Mouse (Mus musculus): ENCODE measurements around the gene Pde6b. TPM values are rescaled to one million over a fixed set of nuclear protein-coding genes. Genes with fewer than 3 reads are reported as not detected.

Pde6b gene
- polyA plus RNA-seq (2016; fragmentation: Nextera tagmentation; extraction: Ambion mirVana) = 0.16 and 0.53 TPM in 2 replicates

DNA sequence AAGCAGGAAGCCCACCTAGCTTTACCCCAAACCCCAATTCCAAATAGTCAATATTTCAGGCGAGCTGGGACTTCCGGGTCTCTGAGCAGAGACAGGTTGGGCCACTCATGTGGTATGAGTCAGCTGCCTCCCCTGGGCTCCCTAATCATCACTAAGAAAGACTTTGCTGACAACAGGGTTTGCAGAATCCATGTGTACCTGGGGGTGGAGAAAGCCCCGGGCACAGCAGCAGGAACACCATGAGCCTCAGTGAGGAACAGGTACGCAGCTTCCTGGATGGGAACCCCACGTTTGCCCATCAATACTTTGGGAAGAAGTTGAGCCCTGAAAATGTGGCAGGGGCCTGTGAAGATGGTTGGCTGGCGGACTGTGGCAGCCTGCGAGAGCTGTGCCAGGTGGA, at the start of gene Pde6b:
Gene Pde6b, plus strand, starts transcription at position 191 of the 400 bp plus-strand sequence.
- no peaks in the 10 kb centered on the region for H3K27me3 ChIP-seq (ENCODE audit: low read depth, poor library complexity, severe bottlenecking)
- no peaks in the 10 kb centered on the region for H3K9me3 ChIP-seq (replicated peaks)
- no peak within 1 kb of the TSS for H3K27ac ChIP-seq (replicated peaks)
- no peaks in the 10 kb centered on the region for H3K36me3 ChIP-seq
- WGBS = 81% methylated on average over 7 of the region's 7 CpGs
- no peak within 1 kb of the TSS for H3K4me3 ChIP-seq
- no peak for DNase-seq (ENCODE audit: low spot score)
- no peaks in the 10 kb centered on the region for H3K4me1 ChIP-seq

DNA sequence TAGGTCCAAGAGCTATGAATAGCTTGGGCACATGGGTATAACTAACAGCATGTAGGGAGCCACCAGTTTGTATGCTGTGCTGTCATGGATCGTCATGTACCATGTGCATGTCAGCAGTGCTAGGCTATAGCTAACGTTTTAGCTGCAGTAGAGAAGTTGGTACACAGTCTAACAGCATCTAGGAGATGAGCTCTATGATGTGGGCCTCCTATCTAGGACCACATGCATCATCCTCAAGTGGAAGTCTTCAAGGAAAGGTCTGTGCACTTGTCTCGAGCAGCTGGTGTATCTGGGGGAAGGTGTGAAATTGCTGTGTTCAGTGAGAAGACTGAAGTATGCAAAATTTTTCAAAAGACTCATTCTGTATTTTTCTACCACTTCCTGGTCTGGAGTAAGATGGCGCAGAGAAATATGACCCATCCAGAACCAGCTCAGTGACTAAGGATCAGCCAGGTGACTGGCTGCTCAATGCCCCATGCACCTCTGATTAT, 44.5 kb upstream of the Pde6b start:
- 97% methylated on average over 4 of the region's 4 CpGs for WGBS
- no peak overlapping the region for H3K4me3 ChIP-seq
- no peaks in the 10 kb centered on the region for H3K27me3 ChIP-seq (ENCODE audit: low read depth, poor library complexity, severe bottlenecking)
- H3K9me3 ChIP-seq (replicated peaks) = no peaks in the 10 kb centered on the region
- DNase-seq (ENCODE audit: low spot score) = no peak
- no peak overlapping the region for H3K27ac ChIP-seq (replicated peaks)
- peaks cover 59% of the 10 kb centered on the region for H3K36me3 ChIP-seq
- no peaks in the 10 kb centered on the region for H3K4me1 ChIP-seq

DNA sequence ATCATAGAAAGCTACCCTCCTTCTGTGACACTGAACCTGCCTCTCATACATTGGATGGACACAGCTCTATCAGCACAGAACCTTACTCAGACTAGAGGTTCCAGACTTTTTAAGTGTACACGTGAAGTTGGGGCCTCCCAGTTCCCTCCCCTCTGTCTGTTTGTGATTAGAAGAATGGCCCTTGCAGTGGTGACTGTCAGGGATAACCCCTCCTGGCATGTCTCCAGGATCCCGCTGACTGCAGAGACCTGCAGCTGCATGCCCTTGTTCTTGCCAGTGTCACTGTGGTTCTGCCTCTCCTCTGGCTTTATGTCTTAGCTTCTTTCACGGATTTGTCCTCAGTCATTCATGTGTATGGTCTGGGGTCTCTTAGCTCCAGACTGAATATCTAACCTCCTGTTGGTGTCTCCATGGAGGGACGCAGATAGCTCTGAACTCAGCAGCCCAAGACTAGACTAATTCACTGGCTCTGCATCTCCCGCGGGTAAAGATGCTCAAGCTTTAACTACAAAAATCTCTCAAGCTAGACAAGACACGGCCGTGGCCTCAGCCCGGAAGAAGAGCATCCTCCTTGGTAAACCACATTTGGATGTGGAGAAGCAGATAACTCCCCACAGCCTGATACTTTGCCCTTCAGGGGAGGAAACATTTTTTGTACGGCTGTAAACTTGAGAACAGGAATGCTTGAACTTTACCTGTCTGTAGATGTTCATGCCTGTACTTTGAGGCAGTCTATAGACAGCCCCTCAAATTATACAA, 42.7 kb upstream of the Pde6b start:
- no peak overlapping the region for H3K27ac ChIP-seq (replicated peaks)
- H3K4me3 ChIP-seq = no peak overlapping the region
- peaks cover 62% of the 10 kb centered on the region for H3K36me3 ChIP-seq
- no peaks in the 10 kb centered on the region for H3K4me1 ChIP-seq
- no peaks in the 10 kb centered on the region for H3K9me3 ChIP-seq (replicated peaks)
- no peaks in the 10 kb centered on the region for H3K27me3 ChIP-seq (ENCODE audit: low read depth, poor library complexity, severe bottlenecking)
- no peak for DNase-seq (ENCODE audit: low spot score)
- WGBS = 87% methylated on average over 10 of the region's 10 CpGs

DNA sequence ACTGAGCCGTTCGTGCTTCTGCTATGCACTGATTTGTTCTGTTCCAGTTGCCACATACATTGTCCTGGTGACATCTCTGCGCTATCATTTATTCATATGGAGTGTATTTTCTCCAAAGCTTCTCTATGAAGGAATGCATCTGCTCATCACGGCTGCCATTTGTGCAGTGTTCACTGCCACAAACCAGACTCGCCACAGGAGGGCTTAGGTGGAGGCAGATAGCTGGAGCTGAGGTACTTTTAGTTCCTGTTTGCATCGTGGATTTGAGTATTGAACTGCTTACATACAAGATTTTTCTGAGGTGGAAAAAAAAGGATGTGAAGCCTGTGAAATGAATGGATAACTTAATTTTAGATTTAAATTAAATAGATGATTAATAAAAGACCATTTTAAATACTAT, 40.3 kb upstream of the Pde6b start:
- H3K4me3 ChIP-seq = no peak overlapping the region
- H3K9me3 ChIP-seq (replicated peaks) = no peaks in the 10 kb centered on the region
- peaks cover 61% of the 10 kb centered on the region for H3K36me3 ChIP-seq
- 89% methylated on average over 6 of the region's 6 CpGs for WGBS
- H3K27ac ChIP-seq (replicated peaks) = no peak overlapping the region
- H3K4me1 ChIP-seq = no peaks in the 10 kb centered on the region
- DNase-seq (ENCODE audit: low spot score) = no peak
- H3K27me3 ChIP-seq (ENCODE audit: low read depth, poor library complexity, severe bottlenecking) = no peaks in the 10 kb centered on the region

DNA sequence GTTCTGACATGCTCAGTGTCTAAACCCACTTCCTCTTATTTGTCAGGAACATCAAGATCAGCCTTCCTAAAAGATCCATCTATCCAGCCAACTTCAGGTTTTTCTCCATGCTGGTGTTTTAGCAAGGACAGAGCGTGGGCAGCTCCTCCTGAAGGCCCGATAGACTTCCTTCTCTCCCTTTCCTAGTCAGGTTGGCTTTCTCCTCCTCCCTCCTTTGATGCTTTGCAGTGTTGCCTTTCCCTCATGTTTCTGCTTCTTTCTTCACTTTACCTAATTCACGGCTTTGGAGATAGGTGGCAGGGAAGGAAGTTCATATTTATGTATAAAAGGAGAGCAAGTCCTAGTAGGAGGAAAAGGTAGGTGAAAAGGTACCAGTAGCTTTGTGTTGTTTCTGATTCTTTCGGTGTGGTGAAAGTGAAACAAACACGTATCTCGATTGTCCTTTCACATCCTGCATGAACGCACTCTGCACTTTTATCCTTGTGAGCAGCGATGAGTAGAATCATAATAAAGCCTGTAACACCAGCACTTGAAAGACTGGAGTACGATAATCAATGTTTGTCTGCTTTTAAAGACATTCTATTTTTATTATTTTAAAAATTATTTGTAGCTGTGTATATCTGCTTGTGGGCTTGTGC, 38.6 kb upstream of the Pde6b start:
- Histone ChIP-seq H3K4me3 (no peak overlapping the region), H3K27me3 (ENCODE audit: low read depth, poor library complexity, severe bottlenecking) (no peaks in the 10 kb centered on the region), H3K36me3 (peaks cover 47% of the 10 kb centered on the region), H3K9me3 (replicated peaks) (no peaks in the 10 kb centered on the region), H3K4me1 (no peaks in the 10 kb centered on the region), H3K27ac (replicated peaks) (no peak overlapping the region)
- 95% methylated on average over 9 of the region's 9 CpGs for WGBS
- no peak for DNase-seq (ENCODE audit: low spot score)

DNA sequence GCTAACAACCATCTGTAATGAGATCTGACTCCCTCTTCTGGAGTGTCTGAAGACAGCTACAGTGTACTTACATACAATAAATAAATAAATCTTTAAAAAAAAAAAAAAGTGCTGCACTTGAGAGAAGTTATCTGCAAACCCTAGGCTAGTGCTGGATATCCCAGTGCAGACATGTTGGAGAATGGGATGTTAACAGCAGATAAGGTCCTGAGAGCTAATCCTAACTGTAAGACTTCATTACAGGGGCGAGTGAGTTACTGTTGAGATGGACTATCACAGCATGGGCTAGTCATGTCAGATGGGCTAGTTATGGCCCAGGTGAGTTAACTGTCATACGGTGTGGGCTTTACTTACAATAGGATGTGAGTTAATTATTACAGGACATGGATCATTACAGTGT, 34.1 kb upstream of the Pde6b start:
- Histone ChIP-seq H3K27me3 (ENCODE audit: low read depth, poor library complexity, severe bottlenecking) (no peaks in the 10 kb centered on the region), H3K27ac (replicated peaks) (no peak overlapping the region), H3K36me3 (peaks cover 22% of the 10 kb centered on the region), H3K4me3 (no peak overlapping the region), H3K4me1 (no peaks in the 10 kb centered on the region), H3K9me3 (replicated peaks) (no peaks in the 10 kb centered on the region)
- no peak for DNase-seq (ENCODE audit: low spot score)
- 81% methylated on average over 2 of the region's 2 CpGs for WGBS

DNA sequence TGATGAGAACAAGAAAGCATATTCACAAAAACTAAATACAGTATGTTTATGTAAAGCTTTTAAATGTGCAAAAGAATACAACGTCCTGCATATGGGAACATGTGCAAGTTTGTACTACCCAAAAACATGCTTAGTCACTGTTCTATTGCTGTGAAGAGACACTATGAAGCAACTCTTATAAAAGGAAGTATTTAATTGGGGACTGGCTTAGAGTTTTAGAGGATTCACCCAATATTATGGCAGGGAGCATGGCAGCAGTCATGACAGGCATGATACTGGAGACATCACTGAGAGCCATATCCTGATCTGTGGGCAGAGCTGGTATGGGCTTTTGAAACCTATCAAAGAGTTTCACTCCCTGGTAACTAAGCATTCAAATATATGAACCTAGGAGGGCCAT, 30.3 kb upstream of the Pde6b start:
- Histone ChIP-seq H3K27ac (replicated peaks) (no peak overlapping the region), H3K9me3 (replicated peaks) (no peaks in the 10 kb centered on the region), H3K27me3 (ENCODE audit: low read depth, poor library complexity, severe bottlenecking) (peaks cover 7% of the 10 kb centered on the region; the same call in 1 of the 2 replicates), H3K36me3 (no peaks in the 10 kb centered on the region), H3K4me3 (no peak overlapping the region), H3K4me1 (no peaks in the 10 kb centered on the region)
- DNase-seq (ENCODE audit: low spot score) = no peak
- WGBS = 92% methylated on average over 1 of the region's 1 CpGs

DNA sequence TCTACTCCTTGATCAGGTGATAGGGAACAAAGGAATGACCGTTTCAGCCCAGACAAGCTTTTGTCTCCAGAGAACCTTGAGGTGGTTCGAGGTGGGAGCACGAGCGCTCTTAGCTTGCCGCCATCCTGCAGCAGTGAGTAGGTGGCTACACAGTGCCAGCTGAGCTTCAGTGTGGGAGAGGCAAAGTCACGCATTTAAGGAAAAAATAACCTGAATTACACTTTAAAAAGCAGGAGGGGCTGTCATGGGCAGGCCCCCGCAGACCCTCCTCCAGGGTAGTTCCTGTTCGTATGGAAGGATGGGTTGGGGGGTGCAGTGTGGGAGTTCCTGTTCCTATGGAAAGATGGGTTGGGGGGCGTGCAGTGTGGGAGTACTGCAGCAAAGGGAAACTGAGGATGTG, 28.7 kb upstream of the Pde6b start:
- Histone ChIP-seq H3K4me3 (no peak overlapping the region), H3K27me3 (ENCODE audit: low read depth, poor library complexity, severe bottlenecking) (peaks cover 23% of the 10 kb centered on the region), H3K9me3 (replicated peaks) (no peaks in the 10 kb centered on the region), H3K4me1 (no peaks in the 10 kb centered on the region), H3K36me3 (no peaks in the 10 kb centered on the region), H3K27ac (replicated peaks) (no peak overlapping the region)
- 89% methylated on average over 9 of the region's 9 CpGs for WGBS
- no peak for DNase-seq (ENCODE audit: low spot score)

DNA sequence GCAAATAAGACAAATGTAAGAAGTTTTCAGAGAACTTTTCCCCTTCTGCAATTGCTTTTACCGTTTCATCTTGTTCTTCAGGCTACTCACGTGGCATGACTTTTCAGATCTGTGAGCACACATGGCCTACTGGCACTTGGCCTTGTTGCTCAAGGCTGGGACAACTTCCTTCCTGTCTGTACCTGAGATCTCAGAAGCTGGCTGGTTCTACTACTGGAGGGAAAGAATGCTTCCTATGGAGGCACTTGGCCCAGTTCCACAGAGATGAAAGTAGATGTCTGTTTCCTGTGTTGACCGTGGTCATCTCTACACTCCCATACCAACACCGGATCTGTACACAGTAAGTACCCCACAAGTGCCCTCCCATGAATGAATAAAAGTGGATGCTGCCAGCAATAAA, 28.0 kb upstream of the Pde6b start:
- Histone ChIP-seq H3K4me3 (no peak overlapping the region), H3K27ac (replicated peaks) (no peak overlapping the region), H3K9me3 (replicated peaks) (no peaks in the 10 kb centered on the region), H3K27me3 (ENCODE audit: low read depth, poor library complexity, severe bottlenecking) (peaks cover 30% of the 10 kb centered on the region), H3K36me3 (no peaks in the 10 kb centered on the region), H3K4me1 (no peaks in the 10 kb centered on the region)
- no peak for DNase-seq (ENCODE audit: low spot score)
- 90% methylated on average over 4 of the region's 4 CpGs for whole genome bisulfite sequencing

DNA sequence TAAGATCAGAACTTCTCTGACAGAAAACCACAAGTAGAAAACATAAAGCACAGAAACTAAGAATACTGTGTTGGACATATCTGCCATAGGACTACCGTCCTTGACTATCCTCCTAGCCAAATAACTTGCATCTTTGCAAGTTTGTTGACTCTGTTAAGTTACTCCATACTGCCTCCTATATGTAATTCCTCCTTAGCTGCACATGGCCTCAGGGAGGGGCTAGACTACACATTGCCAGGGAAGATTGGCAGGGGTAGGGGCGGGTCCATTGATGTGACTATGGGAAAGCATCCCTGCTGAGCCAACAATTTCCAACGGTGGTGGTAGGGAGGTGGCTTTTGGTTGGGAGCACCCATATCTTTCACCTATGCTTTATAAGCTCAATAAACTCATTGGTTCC, 25.9 kb upstream of the Pde6b start:
- Histone ChIP-seq H3K36me3 (no peaks in the 10 kb centered on the region), H3K9me3 (replicated peaks) (no peaks in the 10 kb centered on the region), H3K4me3 (no peak overlapping the region), H3K27me3 (ENCODE audit: low read depth, poor library complexity, severe bottlenecking) (peaks cover 52% of the 10 kb centered on the region), H3K4me1 (peaks cover 11% of the 10 kb centered on the region), H3K27ac (replicated peaks) (no peak overlapping the region)
- DNase-seq (ENCODE audit: low spot score) = no peak
- WGBS = 33% methylated on average over 3 of the region's 3 CpGs

DNA sequence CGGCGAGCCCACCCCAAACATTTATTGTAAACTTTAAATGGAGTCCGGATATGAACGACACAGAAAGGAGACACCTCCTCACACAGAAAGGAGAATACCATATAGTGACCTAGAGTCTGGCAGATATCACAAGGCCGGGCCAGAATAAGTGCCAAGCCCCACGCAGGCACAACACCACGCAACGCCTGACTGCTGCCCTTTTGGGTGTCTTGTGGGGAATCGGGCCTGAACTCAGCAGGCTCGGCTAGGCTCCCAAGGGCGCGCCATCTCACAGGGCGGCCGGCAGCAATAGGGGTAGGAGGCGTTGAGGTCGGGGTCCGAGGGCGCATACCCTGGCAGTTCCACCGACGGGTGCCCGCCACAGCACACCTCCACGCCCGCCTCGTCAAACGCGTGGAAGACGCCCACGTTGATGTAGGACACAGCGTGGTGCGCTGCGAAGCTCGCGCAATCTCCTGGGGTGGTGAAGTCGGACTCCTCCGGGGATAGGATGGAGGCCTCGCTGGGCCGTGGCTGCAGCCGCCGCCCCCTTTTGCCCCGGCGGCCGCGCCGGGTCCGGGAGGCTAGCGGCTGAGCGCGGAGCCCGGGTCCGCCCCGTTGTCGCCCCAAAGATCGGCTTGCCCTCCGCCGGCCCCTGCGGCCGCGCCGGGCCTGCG, 21.7 kb upstream of the Pde6b start:
- no peak for DNase-seq (ENCODE audit: low spot score)

DNA sequence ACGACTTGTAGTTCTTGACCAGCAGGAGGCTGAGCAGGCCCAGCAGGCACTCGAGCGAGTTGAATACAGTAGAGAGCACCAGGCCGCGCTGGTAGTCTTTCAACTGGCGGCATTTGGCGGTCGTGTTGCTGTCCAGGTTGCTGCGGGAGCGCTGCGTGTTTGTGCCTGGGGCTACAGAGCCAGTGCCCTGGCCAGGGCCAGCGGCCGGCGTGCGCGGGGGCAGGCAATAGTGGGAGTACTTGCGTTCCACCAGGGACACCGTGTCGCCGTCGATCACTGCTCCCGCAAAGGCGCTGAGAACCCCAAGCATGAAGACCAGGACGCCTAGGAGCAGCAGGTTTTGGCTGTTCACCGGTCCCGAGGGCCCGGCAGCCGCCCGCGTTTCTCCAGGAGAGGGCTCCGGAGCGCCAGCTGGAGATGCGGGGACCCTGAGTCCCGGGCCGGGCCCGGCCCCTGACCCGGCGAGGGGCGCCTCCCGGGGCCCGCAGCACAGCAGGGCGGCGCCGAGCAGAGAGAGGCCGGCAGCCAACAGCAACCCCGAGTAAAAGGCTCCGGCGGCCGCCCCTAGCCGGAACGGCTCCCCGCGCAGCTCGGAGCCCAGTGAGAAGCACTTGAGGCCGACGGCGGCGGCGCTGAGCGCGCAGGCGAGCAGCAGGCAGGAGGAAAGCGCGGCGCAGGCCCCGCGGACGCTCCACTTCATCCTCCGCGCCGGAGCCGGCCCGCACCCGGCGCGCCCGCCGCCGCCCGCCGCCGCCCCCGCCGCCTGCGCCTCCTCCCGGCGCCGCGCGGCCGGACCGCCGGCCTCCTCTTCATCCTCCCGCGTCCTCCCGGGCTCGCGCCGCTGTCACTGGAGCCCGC, 21.0 kb upstream of the Pde6b start:
- under 1% methylated on average over 72 of the region's 100 CpGs for WGBS
- DNase-seq (ENCODE audit: low spot score) = peak; percentile 67
- peak overlapping the region; percentile 55 for H3K27ac ChIP-seq (replicated peaks)

More for the DNA sequence above, 21.7 kb upstream of the Pde6b start:
- Histone ChIP-seq H3K36me3 (no peaks in the 10 kb centered on the region), H3K9me3 (replicated peaks) (no peaks in the 10 kb centered on the region), H3K27ac (replicated peaks) (no peak overlapping the region), H3K4me1 (peaks cover 31% of the 10 kb centered on the region), H3K4me3 (peak overlapping the region; percentile 68), H3K27me3 (ENCODE audit: low read depth, poor library complexity, severe bottlenecking) (peaks cover 93% of the 10 kb centered on the region)
- 2% methylated on average over 60 of the region's 60 CpGs for WGBS

More for the DNA sequence above, 21.0 kb upstream of the Pde6b start:
- no peaks in the 10 kb centered on the region for H3K9me3 ChIP-seq (replicated peaks)
- H3K4me3 ChIP-seq = peak overlapping the region; percentile 68
- no peaks in the 10 kb centered on the region for H3K36me3 ChIP-seq
- H3K27me3 ChIP-seq (ENCODE audit: low read depth, poor library complexity, severe bottlenecking) = peaks cover 96% of the 10 kb centered on the region
- H3K4me1 ChIP-seq = peaks cover 31% of the 10 kb centered on the region

Data from midbrain, embryonic 10.5 days (tissue).